Mouse (Mus musculus): ENCODE data around the gene Serpinc1.
"Not testable (repeated sequence)": the region's sequence is repeated elsewhere in the genome, so short reads cannot be mapped to it uniquely, and the experiment has no call there.

Serpinc1 gene

GRCm38 (mm10) chr1:161020051-161020450 is 41.7 kb downstream of the Serpinc1 start:
- no peak for DNase-seq (ENCODE audit: inconsistent ontology term)

- DNase-seq (ENCODE audit: inconsistent ontology term), result no peak
Observed at GRCm38 (mm10) chr1:161025410-161026210, 47.2 kb downstream of the Serpinc1 start.

- no peak for DNase-seq (ENCODE audit: inconsistent ontology term)
Observed at GRCm38 (mm10) chr1:161027196-161027595, 48.8 kb downstream of the Serpinc1 start.

- not testable (repeated sequence) for DNase-seq (ENCODE audit: inconsistent ontology term)
Observed at GRCm38 (mm10) chr1:161028427-161028826, 50.0 kb downstream of the Serpinc1 start.

GRCm38 (mm10) chr1:161030058-161030457 is 51.7 kb downstream of the Serpinc1 start:
- DNase-seq (ENCODE audit: inconsistent ontology term), result no peak

- DNase-seq (ENCODE audit: inconsistent ontology term), result no peak
Observed at GRCm38 (mm10) chr1:161031881-161032280, 53.5 kb downstream of the Serpinc1 start.

GRCm38 (mm10) chr1:161032345-161032744 is 54.0 kb downstream of the Serpinc1 start:
- no peak for DNase-seq (ENCODE audit: inconsistent ontology term)

- DNase-seq (ENCODE audit: inconsistent ontology term), result no peak
Observed at GRCm38 (mm10) chr1:161033856-161034434, 55.6 kb downstream of the Serpinc1 start.

GRCm38 (mm10) chr1:161034435-161035280 is 56.3 kb downstream of the Serpinc1 start, which contains the start of gene Zbtb37:
Gene Zbtb37, minus strand, starts transcription at chr1:161034849.
- DNase-seq (ENCODE audit: inconsistent ontology term), result peak; percentile 100

- no peak for DNase-seq (ENCODE audit: inconsistent ontology term)
Observed at GRCm38 (mm10) chr1:161035281-161035785, 56.9 kb downstream of the Serpinc1 start.

- peak; percentile 23 for DNase-seq (ENCODE audit: inconsistent ontology term)
Observed at GRCm38 (mm10) chr1:161035786-161036404, 57.5 kb downstream of the Serpinc1 start.

GRCm38 (mm10) chr1:161036411-161036841 is 58.0 kb downstream of the Serpinc1 start:
- DNase-seq (ENCODE audit: inconsistent ontology term), result no peak

- DNase-seq (ENCODE audit: inconsistent ontology term), result no peak
Observed at GRCm38 (mm10) chr1:161037026-161037425, 58.6 kb downstream of the Serpinc1 start.

- no peak for DNase-seq (ENCODE audit: inconsistent ontology term)
Observed at GRCm38 (mm10) chr1:161037599-161037998, 59.2 kb downstream of the Serpinc1 start.

GRCm38 (mm10) chr1:161038004-161038403 is 59.6 kb downstream of the Serpinc1 start:
- no peak for DNase-seq (ENCODE audit: inconsistent ontology term)

GRCm38 (mm10) chr1:161038968-161039721 is 60.8 kb downstream of the Serpinc1 start:
- DNase-seq (ENCODE audit: inconsistent ontology term), result no peak

- peak; percentile 69 for DNase-seq (ENCODE audit: inconsistent ontology term)
Observed at GRCm38 (mm10) chr1:161039741-161040425, 61.5 kb downstream of the Serpinc1 start.

- DNase-seq (ENCODE audit: inconsistent ontology term), result no peak
Observed at GRCm38 (mm10) chr1:161040426-161040770, 62.0 kb downstream of the Serpinc1 start.

GRCm38 (mm10) chr1:161040855-161041254 is 62.5 kb downstream of the Serpinc1 start:
- no peak for DNase-seq (ENCODE audit: inconsistent ontology term)

Data from Muller cell, postnatal 12 days (primary cell).